Mouse (Mus musculus): ENCODE measurements at regions not wholly inside any gene's neighbourhood (a gene's known extent, or its start where the extent isn't known, plus 50 kb on each side); places are given as distances from the start of the nearest gene placed in this dataset.

GRCm38 (mm10) chr1:166752990-166753709, 71.5 kb upstream of the Fmo9 start:
- no peak for TF ChIP-seq CTCF (IDR thresholded peaks at IDR 0.05; ENCODE audit: borderline replicate concordance, insufficient read depth, low read length)
- TF ChIP-seq POLR2A (IDR thresholded peaks at IDR 0.05; ENCODE audit: low read depth, low read length) = no peak

Measured in embryonic fibroblast, embryonic 13.5 days (primary cell).